Mouse (Mus musculus) limb, embryonic 10.5 days (tissue): Measurements from ENCODE around the gene Etnk1. TPM values are rescaled to one million over a fixed set of nuclear protein-coding genes. Genes with fewer than 3 reads are reported as not detected.
"Not testable (repeated sequence)": the region's sequence is repeated elsewhere in the genome, so short reads cannot be mapped to it uniquely, and the experiment has no call there.

ENCODE experiments used
- DNase-seq: peaks from one replicate; pipeline ENCODE4 v3.0.0-alpha.2; 2017; ENCODE audit warnings: low spot score
- H3K27ac ChIP-seq: fragments of 300-500 bp; sonication (generic); 2 replicates; pipeline ENCODE4 v1.5.1; 2016; ENCODE audit warnings: mild to moderate bottlenecking
- H3K27me3 ChIP-seq: fragments of 300-500 bp; sonication (generic); 2 replicates; pipeline ENCODE4 v1.6.1; 2016; ENCODE audit warnings: low read depth, mild to moderate bottlenecking; ENCODE audit not compliant: poor library complexity, severe bottlenecking
- H3K36me3 ChIP-seq: fragments of 300-500 bp; sonication (generic); 2 replicates; pipeline ENCODE4 v1.6.1; 2016; ENCODE audit warnings: mild to moderate bottlenecking, moderate library complexity
- H3K4me1 ChIP-seq: fragments of 300-500 bp; sonication (generic); 2 replicates; pipeline ENCODE4 v1.6.1; 2016
- H3K4me3 ChIP-seq: fragments of 300-500 bp; sonication (generic); 2 replicates; pipeline ENCODE4 v1.5.1; 2016; ENCODE audit warnings: mild to moderate bottlenecking, moderate library complexity
- H3K9me3 ChIP-seq: fragments of 300-500 bp; sonication (generic); replicated peaks from 2 replicates; pipeline ENCODE4 v1.6.1; 2016; ENCODE audit warnings: mild to moderate bottlenecking
- WGBS: fragments of 180-500 bp; shearing (Covaris S2); methylation state at CpG from one replicate; pipeline ENCODE4 v1.1.7; 2016; 5-methylcytosine and 5-hydroxymethylcytosine counted together
- polyA plus RNA-seq: library from polyadenylated mRNA; unstranded; fragments of >200 nt; fragmentation: Nextera tagmentation; extraction: Ambion mirVana; gene quantifications from 2 replicates; pipeline ENCODE4 v1.2.1, GENCODE M21; 2016

Etnk1 gene
- polyA plus RNA-seq, 1 experiment from 2014 or later = 21.2 TPM

DNA sequence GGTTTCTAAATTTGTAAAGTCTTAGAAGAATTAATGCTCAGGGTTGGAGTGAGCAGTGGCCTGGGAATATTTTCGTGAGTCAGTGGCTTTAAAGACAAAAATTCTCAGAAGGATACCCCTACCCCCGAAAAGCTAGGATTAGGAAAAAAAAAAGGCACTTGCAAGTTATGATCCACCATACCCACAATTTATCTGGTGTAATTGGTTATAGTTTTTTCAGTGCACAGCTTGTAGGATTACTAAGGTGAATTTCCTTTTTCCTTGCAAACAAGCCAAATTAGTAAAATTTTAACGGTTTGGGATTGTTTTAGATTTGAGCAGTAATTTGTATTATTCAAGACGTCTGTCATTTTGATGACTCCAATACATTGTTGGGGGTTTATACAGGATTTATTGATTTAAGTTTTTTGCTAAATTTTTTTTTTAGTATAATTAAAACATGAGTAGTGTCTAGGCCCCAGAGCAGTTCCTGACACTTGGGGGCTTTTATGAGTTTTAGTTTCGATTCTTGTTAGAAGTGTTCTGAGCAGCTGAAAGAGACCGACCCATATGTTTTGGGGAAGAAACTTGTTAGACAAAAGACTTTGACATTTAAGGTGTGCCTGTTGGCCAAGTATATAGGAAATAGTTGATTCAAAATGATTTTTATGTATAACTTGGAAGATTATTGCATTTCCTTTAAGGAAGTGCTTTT, 1.1 kb downstream of the Etnk1 start:
- Histone ChIP-seq H3K4me1 (peaks cover 57% of the 10 kb centered on the region), H3K27ac (peak overlapping the region; percentile 98), H3K4me3 (peak overlapping the region; percentile 86), H3K36me3 (peaks cover 23% of the 10 kb centered on the region), H3K27me3 (no peaks in the 10 kb centered on the region), H3K9me3 (no peaks in the 10 kb centered on the region)
- 37% methylated on average over 6 of the region's 6 CpGs for WGBS
- DNase-seq = no peak

- Histone ChIP-seq H3K4me3 (no peak overlapping the region; the same call in 1 of the 2 replicates), H3K36me3 (peaks cover 35% of the 10 kb centered on the region), H3K27me3 (no peaks in the 10 kb centered on the region), H3K4me1 (peaks cover 63% of the 10 kb centered on the region), H3K27ac (no peak overlapping the region), H3K9me3 (no peaks in the 10 kb centered on the region)
- WGBS = 91% methylated on average over 4 of the region's 4 CpGs
- DNase-seq = no peak
These were observed 2.4 kb downstream of the Etnk1 start for GRCm38 (mm10) chr6:143169385-143169784.

DNA sequence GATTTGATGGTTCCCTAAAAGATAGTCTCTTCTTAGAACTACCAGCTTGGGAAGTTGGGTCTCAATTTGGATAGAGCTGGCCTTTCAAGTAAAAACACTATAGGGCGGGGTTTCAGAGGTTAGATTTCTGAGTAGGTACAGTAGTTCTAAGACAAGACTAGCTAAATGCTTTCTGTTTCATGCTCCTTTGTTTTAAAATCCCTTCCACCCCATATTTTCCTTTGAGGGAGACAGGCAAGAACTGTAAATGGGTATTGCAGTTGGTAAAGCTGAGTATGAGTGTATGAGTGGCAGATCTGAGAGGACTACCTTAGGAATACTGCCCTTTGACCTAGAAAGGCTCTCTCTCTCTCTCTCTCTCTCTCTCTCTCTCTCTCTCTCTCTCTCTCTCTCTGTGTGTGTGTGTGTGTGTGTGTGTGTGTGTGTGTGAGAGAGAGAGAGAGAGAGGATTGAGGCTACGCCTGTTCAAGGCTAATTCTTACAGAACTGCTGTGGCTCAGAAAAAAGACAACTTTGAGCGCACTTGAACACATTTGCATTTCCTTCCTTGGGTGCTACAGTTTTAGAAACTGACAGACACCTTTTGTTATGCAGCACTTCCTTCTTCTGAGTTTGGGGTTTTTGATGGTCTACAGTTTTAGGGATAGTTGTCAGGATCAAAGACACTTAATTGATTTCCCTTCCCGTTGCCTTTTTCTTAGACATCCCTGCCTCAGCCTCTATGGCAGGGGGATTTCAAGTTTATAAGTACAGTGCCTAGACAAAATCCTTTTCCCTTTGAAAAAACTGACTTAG, 3.3 kb downstream of the Etnk1 start:
- no peak for DNase-seq
- Histone ChIP-seq H3K4me1 (peaks cover 72% of the 10 kb centered on the region), H3K9me3 (no peaks in the 10 kb centered on the region), H3K27ac (no peak overlapping the region), H3K36me3 (peaks cover 36% of the 10 kb centered on the region), H3K27me3 (no peaks in the 10 kb centered on the region), H3K4me3 (no peak overlapping the region)
- WGBS = 87% methylated on average over 4 of the region's 4 CpGs

DNA sequence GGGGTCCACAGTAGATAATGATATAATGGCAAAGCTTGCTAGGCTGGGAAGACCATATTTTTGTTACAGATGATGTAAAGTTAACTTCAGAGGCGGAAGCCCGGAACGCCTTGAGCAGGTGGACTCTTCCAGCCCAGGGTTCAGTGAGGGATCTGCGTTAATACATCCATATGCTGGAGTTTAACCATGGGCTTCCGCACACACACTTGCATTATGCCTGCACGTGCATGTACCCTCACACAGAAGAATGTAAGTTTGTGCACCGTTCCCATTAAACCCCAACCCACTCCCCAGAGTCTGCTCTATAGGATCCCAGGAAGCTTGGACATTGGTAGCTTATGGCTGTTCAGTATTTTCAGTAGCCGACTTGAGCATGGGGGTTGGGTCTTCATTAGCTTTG, 4.0 kb downstream of the Etnk1 start:
- no peak overlapping the region for H3K4me3 ChIP-seq
- H3K36me3 ChIP-seq = peaks cover 39% of the 10 kb centered on the region
- H3K4me1 ChIP-seq = peaks cover 76% of the 10 kb centered on the region
- no peaks in the 10 kb centered on the region for H3K27me3 ChIP-seq
- WGBS = 91% methylated on average over 8 of the region's 8 CpGs
- no peak for DNase-seq
- H3K27ac ChIP-seq = no peak overlapping the region
- no peaks in the 10 kb centered on the region for H3K9me3 ChIP-seq

DNA sequence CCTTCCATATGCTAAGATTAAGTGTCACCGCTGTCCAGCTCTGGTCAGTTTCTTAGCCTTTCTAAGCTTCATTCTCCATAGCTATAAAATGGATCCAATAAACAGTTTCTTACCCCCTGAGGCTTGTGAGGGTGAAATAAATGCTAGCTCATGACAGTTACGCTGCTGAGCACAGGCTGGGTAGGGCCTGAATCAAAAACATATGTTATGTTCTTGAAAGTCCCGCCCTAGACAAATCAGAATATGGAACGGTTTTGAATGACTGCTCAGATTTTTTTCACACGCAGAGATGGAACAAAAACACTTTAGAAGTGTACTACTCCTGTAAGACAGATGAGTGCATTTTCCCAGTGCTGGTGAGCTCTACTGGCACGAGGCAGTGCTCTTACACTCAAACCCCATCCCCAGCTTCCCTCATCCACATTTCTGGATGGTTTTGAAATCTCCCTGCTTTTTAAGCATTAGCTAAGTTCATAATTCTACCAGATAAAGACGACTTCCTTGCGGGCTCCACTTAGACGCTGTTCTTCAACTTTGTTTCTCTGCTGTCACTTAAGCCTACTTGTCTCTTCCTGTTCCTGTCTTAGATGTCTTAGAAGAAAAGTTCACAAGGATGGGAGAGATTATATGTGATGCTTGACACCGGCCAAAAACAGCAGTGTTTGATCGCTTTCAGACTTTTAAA, 4.9 kb downstream of the Etnk1 start:
- DNase-seq = no peak
- WGBS = 69% methylated on average over 11 of the region's 11 CpGs
- H3K36me3 ChIP-seq = peaks cover 42% of the 10 kb centered on the region
- H3K4me1 ChIP-seq = peaks cover 80% of the 10 kb centered on the region
- H3K9me3 ChIP-seq = no peaks in the 10 kb centered on the region
- H3K27me3 ChIP-seq = no peaks in the 10 kb centered on the region
- no peak overlapping the region for H3K27ac ChIP-seq
- no peak overlapping the region for H3K4me3 ChIP-seq

DNA sequence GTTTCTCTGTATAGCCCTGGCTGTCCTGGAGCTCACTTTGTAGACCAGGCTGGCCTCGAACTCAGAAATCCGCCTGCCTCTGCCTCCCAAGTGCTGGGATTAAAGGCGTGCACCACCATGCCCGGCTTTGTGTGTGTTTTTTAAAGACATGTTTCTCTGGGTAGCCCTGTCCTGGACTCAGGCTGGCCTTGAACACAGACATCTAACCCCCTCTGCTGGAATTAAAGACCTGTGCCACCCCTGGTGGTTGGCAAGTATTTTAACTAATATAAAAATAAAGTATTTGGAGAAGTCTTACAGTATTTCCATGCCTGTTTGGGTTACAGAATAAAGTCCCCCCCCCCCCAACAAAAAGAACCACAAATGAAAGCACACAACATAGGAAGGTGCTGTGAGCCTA, 5.7 kb downstream of the Etnk1 start:
- H3K27ac ChIP-seq, H3K27me3 ChIP-seq, H3K4me3 ChIP-seq, DNase-seq, H3K9me3 ChIP-seq: not testable (repeated sequence)
- Histone ChIP-seq H3K36me3 (peaks cover 50% of the 10 kb centered on the region), H3K4me1 (peaks cover 74% of the 10 kb centered on the region)
- WGBS = 95% methylated on average over 4 of the region's 4 CpGs

GRCm38 (mm10) chr6:143174226-143174625, 7.2 kb downstream of the Etnk1 start:
- Histone ChIP-seq H3K27ac (no peak overlapping the region), H3K27me3 (no peaks in the 10 kb centered on the region), H3K36me3 (peaks cover 63% of the 10 kb centered on the region), H3K4me3 (no peak overlapping the region), H3K4me1 (peaks cover 59% of the 10 kb centered on the region), H3K9me3 (no peaks in the 10 kb centered on the region)
- WGBS = 92% methylated on average over 4 of the region's 4 CpGs
- DNase-seq = no peak

DNA sequence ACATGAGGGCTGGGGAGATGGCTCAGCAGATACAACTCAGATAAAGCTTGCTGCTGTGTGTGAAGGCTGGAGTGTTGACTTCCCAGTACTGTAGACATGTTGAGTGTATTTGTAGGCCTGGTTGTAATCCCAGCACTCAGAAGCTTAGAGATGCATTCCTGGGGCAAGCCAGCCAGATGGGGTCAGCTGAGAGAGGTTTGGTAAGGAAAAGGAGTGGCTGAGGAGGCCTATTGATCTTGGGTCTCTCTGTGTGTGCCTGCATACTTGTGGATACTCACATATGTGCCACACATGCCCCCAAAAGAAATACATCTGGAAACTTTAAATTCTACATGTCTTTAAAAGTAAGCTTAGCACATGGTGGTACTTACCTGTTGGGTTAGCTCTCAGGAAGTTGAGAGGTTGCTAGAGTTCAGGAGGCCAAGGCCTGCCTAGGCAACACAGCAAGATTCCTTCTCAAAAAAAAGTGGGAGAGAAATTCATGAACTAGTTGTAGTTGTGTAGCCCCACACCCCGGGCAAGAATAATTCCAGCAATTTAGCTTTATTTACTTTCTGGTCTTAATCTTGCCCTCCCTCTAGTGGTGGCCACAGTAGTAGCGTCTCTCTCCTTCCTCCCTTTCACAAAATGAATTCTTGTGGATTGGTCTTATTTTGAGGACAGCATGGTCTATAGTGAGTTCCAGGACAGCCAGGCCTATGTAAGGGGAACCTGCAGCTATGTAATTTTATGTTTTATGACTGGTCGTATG, 8.1 kb downstream of the Etnk1 start:
- 52% methylated on average over 3 of the region's 3 CpGs for WGBS
- Histone ChIP-seq H3K4me3 (no peak overlapping the region), H3K36me3 (peaks cover 71% of the 10 kb centered on the region), H3K9me3 (no peaks in the 10 kb centered on the region), H3K27ac (peak overlapping the region; percentile 30; the same call in 1 of the 2 replicates), H3K4me1 (peaks cover 51% of the 10 kb centered on the region), H3K27me3 (no peaks in the 10 kb centered on the region)
- peak; percentile 50 for DNase-seq

DNA sequence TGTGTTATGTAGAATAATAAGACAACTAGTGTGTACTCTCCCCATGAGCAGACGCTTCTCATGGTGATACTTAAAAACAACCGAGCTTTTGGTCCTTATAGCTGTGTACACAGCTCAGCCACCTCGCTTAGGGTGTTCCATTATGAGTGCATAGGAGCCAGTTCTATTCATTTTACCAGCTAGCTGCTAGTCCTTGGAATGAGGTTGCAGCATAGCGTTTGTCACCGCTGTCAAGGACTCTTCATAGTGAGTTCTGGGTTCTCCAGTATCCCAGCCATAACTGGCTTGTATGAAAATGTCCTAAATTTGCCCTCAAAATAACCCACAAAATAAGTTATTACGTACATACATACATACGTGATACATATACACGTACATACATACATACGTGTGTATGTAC, 9.1 kb downstream of the Etnk1 start:
- no peak overlapping the region for H3K4me3 ChIP-seq
- peaks cover 41% of the 10 kb centered on the region for H3K4me1 ChIP-seq
- H3K9me3 ChIP-seq = no peaks in the 10 kb centered on the region
- H3K27me3 ChIP-seq = no peaks in the 10 kb centered on the region
- 95% methylated on average over 9 of the region's 9 CpGs for WGBS
- no peak for DNase-seq
- peaks cover 77% of the 10 kb centered on the region for H3K36me3 ChIP-seq
- H3K27ac ChIP-seq = no peak overlapping the region

- Histone ChIP-seq H3K36me3 (peaks cover 79% of the 10 kb centered on the region), H3K4me3 (no peak overlapping the region), H3K9me3 (no peaks in the 10 kb centered on the region), H3K27me3 (no peaks in the 10 kb centered on the region), H3K27ac (no peak overlapping the region), H3K4me1 (peaks cover 36% of the 10 kb centered on the region)
- no peak for DNase-seq
- 89% methylated on average over 9 of the region's 9 CpGs for WGBS
These were observed 9.6 kb downstream of the Etnk1 start for GRCm38 (mm10) chr6:143176591-143176990.

DNA sequence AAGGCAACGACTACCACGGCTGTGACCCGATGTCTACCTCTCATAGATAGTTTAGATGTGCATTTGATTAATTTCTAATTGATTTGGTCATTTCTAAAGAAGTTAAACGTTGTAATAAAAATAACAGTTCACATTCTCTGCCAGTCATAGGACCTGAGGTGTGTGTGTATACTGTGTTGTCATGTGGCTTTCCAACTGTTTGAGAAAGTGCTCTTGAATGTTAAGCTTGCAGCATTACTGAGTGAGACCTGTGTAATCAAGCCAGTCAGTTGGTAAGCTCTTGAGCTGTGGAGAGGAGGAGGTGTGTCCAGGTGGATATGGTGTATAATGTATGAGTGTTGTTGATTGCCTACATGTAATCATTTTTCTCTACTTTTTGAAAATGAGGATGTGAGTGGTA, 12.2 kb downstream of the Etnk1 start:
- no peak for DNase-seq
- H3K9me3 ChIP-seq = no peaks in the 10 kb centered on the region
- peaks cover 79% of the 10 kb centered on the region for H3K36me3 ChIP-seq
- no peak overlapping the region for H3K27ac ChIP-seq
- WGBS = 93% methylated on average over 4 of the region's 4 CpGs
- H3K27me3 ChIP-seq = no peaks in the 10 kb centered on the region
- no peak overlapping the region for H3K4me3 ChIP-seq
- H3K4me1 ChIP-seq = peaks cover 25% of the 10 kb centered on the region

- Histone ChIP-seq H3K4me1 (peaks cover 19% of the 10 kb centered on the region), H3K9me3 (no peaks in the 10 kb centered on the region), H3K4me3 (no peak overlapping the region), H3K36me3 (peaks cover 81% of the 10 kb centered on the region), H3K27ac (no peak overlapping the region), H3K27me3 (no peaks in the 10 kb centered on the region)
- WGBS = 84% methylated on average over 2 of the region's 2 CpGs
- DNase-seq = no peak
These were observed 12.7 kb downstream of the Etnk1 start for GRCm38 (mm10) chr6:143179733-143180132.
